Mouse (Mus musculus): ENCODE measurements around the gene Arhgdib.
"Not testable (repeated sequence)": the region's sequence is repeated elsewhere in the genome, so short reads cannot be mapped to it uniquely, and the experiment has no call there.

Arhgdib gene

DNA sequence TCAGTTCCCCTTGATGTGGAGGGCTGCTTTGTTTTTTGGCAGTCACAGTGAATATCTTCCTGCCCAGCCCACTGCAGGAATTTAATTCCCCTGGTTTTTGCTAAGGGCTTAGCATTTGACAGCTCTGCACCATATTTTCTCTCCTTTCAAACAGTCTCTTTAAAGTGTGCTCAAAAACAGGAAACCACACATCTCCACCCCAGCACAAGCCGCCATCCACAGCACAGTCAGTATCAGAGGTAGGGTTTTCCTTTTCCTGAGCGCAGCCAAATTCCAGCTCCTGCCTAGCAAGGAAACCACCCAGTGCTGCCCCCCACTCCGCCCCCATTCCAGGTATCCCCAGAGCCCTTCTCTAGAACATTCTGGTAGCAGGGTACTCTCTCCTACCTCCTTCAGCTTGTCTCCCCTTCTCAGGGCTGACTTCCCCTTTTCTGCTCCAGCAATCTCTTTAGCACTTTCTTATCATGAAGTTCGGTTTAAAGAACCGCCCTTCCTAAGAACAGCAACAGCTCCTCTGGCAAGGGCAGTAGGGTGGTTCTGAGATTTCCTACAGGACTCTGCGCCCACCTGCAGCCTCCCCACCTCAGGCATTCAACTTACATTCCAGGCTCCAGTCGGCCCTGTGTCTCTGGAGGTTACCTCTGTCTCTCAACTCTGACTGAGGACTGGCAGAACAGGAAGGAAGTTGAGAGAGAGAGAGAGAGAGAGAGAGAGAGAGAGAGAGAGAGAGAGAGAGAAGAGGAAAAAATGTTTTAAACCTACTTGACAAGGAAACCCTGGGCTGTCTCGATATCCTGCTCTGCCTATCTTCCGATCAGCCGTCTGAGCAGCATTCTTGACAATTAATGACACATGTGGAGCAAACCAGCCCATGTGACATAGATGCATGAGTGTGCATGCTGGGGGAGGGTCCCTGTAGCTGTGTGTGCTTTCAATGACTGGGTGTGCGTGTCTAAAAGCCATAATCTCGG, at the start of gene Arhgdib:
Arhgdib (minus strand) TSS at position 849 of the 971 bp plus-strand sequence.
- no peak for DNase-seq (ENCODE audit: low spot score)

DNA sequence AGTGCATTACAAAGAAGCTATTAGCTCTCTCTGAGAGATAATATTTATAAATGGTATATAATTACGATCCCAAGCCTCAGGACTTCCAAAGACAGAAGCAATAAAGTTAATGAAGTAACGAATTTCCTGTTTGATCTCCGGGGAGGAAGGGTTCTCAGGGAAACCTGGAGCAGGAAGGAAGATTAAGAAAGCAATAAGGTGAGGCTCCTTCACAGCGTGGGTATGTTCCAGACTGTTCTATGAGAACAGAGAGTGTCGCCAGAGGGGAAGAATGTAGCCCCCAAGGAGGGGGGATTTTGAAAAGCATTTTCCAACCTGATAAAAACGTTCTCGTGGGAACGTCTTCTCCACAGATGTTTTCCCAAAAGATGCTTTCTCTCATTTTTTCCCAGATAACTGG, 48.9 kb upstream of the Arhgdib start:
- DNase-seq (ENCODE audit: low spot score), result no peak

DNA sequence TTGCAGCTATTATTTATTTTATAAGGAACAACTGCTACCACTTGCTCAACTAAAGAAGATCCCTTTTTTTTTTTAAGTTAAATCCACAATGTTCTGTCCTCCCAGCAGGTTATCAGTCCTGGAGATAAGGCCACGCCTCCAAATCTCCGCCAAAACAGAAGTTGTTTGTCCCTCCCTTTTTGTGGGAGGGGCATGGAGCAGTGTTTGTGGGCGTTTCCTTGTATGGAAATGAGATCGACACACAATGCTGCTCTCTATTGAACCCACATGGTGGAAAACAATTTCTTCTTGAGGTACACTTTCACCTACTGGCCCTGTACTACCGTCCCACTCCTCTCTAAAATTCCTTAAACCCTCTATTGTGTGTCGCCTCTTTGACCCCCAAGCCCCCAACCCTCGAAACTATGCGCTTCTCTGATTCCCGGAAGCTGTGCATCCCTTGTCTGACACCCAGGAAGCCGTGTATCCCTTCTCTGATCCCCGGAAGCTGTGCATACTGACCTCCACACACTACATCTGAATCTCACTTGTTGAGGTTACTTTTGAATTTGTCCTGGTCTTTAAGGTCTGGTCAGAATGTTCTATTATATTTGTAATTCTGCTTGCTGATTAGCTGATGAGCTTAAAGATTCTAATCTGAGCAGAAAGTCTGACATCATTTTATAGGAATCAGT, 48.3 kb upstream of the Arhgdib start:
- DNase-seq (ENCODE audit: low spot score), result no peak

DNA sequence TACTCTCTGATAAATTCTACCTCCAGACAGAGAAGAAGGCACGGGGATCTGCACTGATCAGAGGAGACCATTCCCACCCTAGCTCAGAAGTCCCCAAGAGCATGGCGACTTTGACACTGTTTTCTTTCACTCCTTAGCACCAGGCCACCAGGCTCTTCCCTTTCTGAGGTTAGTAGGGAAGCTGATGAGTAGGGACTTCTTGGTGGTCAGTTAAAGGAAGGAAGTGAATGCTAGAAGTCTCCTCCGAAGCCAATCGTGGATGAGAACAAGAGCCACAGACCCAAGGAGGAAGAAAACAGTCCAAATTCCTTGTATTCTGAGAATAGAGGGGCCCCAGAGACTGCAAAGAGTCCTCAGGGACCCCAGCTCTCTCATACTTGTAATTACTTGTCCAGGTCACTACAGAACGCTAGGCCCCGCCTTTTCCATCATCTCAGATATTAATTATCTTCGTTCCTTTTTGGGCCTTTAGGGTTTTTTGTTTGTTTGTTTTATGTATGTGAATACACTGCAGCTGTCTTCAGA, 46.9 kb upstream of the Arhgdib start:
- no peak for DNase-seq (ENCODE audit: low spot score)

DNA sequence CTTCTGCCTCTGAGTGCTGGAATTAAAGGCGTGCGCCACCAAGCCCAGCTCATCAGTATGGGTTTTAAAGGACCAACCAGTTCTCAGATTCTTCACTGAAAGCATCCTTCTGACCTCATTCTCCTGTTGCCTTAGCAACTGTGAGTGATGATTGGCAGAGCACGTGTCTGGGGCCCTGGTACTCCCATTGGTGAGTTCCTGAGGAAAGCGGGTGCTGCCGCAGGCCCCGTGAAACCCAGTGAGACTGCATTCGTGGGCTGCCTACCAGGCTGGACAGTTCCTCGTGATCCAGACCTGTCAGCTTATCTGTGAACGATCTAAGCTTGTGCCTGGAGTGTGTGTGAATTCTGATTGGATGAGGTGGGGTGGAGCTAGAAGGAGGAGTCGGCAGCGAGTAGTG, 45.0 kb upstream of the Arhgdib start:
- DNase-seq (ENCODE audit: low spot score), result no peak

DNA sequence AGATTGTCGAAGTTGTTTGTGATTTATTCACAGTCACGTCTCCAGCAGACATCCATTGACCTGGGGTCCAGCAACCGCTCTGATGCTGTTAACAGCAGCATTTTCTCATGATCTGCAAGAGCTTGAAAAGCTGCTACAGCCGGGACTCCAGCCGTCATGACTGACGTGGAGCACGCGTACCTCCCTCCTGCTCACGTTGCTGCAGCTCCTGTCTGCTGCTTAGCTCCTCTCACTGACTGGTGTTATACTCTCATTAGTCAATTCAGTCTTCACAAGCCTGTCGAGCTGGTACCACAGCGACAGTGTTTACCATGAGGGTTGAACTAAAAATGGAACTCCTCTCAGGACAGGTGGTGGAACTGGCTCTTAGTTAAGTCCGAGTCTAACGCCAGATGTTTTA, 44.3 kb upstream of the Arhgdib start:
- DNase-seq (ENCODE audit: low spot score), result no peak

DNA sequence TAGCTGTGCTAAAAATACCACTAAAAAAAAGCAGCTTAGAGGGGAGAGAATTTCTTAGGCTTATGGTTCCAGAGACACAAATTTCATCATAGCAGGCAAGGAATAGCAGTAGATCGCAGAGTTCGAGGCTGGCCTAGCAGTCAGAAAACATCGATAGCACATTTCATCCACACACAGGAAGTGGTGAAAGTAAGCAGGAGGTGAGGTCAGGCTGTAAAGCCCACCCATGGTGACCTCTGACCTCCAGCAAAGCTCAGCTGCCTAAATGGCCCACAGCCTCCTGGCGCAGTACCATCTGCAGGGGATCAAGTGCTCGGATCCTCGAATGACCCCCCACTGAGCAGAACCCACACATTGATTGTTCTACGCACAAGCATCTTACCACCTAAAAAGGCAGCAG, 41.5 kb upstream of the Arhgdib start:
- DNase-seq (ENCODE audit: low spot score), result no peak

DNA sequence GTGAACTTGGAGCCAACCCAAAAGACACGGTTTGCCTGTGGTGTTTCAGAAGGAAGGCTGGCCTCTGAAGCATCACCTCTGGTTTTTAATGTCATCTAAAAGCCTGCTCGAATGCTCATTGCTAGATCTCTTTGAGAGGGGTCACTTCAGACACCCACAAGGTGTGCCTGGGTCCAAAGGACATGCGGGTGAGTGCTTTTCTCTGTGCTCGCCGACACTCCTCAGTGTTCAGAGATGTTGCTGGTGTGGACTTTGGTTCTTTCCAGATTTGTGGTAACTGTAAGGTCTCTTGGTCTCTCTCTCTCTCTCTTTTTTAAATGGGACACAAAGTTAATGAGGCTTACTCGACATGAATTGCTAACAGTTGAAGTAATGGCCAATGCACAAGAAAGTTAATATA, 40.9 kb upstream of the Arhgdib start:
- DNase-seq (ENCODE audit: low spot score), result no peak

DNA sequence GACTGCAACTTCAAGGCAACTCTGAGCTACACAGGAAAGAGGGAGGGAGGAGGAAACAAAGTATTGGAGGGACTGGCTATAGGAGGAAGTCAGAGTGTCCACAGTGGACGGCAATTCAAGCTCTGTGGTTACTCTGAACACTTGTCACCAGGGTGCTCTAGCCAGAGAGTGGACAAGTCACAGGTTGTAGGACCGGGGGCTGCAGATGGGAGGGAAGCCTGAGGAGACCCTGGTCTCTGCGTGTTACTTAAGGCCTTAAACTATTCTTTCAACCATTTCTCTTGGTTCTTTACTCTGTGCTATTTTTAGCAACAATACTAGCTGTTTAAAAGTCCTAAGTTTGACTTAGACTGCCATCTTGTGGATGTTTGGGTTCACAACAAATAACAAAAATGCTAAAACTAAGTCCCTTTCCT, 38.6 kb upstream of the Arhgdib start:
- no peak for DNase-seq (ENCODE audit: low spot score)

DNA sequence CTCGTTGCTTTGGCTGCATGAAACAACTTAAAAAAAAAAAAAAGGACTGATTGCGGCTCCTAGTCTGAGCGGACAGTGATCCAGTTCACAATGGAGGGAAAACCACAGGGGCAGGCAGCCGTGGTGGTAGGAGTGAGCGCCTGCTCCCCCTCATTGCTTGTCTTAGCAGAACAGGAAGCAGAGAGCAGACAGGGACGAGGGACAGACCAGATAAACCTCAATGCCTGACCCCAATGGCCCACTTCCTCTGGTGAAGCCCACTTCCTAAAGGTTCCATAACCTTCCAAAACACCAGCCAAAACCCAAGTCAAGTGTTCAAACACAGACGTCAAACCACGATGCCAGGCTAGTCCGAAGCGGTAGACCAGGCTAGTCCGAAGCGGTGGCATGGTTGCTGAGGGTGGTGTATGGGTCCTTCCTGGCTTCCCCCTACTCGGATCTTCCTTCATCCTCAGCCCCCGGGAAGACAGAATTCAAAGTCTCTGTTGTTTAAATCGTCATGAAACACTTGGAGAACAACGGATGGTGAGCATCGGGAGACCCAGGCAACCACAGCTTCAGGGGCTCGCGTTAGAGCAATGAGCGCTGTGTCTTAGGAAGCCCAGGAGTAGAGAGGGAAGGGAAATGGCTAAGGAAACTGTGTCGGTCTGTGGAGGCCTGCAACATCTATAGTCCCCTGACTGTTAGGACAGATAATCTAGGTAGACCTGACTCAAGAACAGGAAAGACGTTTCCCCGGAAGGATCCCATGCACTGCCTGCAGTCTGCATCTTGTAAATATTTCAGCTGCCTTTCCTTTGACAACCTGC, 37.8 kb upstream of the Arhgdib start:
- no peak for DNase-seq (ENCODE audit: low spot score)

DNA sequence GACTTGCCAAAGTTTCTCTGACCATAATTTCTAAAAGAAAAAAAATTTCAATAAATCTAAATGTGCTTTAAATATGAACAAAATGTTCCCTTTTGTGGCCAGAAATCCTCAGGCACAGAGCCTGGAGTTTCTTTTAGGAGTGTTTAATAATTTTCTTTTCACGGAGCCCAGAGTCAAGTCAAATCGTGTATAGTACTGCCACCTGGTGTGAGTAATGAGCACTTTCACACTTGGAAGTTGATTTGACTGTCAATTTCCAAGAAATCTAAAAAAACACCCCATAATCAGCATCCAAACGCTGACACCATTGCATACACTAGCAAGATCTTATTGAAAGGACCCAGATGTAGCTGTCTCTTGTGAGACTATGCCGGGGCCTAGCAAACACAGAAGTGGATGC, 27.2 kb upstream of the Arhgdib start:
- DNase-seq (ENCODE audit: low spot score), result not testable (repeated sequence)

DNA sequence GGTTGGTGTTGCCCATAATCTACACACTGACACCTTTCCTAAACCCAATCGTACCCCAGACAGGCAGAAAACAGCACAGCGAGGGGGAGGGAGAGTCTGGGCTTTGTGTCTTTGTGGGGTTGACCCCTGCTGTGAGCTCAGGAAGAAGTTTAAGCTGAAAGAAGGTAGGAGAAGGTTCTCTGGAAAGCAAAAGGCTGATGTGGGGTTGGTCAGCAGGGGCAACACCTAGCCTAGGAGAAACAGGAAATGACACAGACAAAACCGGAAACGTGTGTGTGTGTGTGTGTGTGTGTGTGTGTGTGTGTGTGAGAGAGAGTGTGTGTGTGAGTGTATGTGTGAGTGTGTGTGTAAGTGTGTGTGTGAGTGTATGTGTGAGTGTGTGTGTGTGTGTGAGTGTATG, 25.8 kb upstream of the Arhgdib start:
- DNase-seq (ENCODE audit: low spot score), result no peak

DNA sequence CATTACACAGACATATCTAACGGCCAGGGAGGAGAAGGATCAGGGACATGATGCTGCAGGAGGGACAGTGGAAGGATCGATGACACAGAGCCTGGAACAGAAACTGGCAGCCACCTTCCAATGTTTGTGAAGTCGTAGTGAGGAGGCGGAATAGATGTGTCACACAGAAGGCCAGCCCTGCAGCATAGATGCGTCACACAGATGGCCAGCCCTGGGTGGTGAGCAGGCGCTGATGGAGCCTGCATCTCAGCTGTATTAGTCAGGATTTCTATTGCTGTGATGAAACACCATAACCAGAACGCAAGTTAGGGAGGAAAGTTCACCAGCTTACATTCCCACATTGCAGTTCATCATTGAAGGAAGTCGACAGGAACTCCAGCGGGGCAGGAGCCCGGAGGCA, 24.2 kb upstream of the Arhgdib start:
- no peak for DNase-seq (ENCODE audit: low spot score)

DNA sequence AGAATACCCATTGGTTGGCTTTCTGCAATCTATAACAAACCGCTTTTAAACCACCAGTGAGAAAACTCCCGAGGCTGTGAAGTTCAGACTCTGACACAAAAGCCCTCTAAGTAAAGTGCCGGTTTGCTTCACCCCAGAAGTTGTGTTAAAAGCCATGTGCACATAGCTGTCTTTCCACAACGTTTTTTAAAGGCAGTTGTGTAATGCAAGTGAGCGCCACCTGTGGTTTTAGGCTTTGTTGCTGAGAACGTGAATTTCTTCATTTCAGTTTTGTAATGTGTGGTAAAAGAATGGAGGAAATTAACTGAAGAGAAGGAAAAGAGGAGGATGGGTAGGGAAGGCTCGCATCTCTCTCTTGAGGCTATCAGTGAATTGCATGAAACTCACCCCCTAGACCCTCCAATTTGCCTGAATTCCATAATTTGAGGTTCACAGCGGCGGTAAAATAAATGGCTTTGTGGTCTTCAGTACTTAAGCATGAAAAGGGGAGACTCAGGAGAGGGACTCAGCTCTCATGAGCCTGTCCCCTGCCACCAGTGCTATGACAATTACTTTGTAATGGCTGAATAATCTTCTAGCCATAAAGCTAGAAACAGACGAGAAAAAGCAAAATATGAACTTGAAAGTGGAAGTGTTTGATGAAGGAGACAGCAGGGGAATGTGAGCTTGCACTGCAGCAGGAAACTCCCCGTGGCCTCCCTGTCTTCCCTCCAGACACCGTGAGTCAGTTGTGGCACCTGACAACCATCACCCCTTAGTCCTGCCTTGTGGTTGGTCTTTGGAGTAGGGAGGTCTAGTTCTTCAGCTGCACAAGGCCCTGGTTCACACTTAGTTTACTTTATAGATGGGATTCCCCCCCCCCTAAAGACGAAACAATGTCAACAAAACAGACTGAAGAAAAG, 23.2 kb upstream of the Arhgdib start:
- no peak for DNase-seq (ENCODE audit: low spot score)

DNA sequence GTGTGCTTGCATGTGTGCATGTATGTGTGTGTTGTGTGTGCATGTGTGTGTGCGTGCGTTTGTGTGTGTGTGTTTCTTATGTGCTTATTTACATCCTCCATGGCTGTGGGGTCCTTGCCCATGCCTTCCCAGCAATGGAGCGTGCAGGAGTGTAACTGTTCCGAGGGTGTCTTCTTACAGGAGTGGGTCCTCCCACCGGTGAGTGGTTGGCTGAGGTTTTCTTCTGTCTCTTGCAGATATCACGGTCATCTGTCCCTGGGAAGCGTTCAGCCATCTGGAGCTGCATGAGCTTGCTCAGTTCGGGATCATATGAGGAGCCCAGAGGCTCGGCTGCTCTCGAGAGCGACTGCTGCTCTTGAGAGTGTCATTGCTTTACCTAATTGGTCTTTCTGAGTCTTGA, 21.3 kb upstream of the Arhgdib start:
- DNase-seq (ENCODE audit: low spot score), result no peak

DNA sequence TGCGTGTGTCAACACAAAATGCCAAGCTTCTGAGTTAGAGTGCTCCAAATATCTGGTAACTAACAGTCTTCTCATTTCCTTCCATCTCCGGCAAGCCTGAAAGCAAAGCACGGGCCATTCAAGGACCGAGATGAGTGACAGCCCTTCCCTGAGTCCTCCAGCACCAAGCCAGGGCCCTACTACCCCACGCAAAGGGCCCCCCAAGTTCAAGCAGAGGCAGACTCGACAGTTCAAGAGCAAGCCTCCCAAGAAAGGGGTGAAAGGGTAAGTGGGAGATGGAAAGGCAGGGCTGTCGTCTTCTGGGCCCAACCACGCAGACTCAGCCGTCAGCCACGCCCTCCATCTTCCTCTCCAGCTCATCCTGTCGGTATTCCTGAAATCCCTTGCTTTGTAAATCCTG, 17.4 kb upstream of the Arhgdib start:
- no peak for DNase-seq (ENCODE audit: low spot score)

DNA sequence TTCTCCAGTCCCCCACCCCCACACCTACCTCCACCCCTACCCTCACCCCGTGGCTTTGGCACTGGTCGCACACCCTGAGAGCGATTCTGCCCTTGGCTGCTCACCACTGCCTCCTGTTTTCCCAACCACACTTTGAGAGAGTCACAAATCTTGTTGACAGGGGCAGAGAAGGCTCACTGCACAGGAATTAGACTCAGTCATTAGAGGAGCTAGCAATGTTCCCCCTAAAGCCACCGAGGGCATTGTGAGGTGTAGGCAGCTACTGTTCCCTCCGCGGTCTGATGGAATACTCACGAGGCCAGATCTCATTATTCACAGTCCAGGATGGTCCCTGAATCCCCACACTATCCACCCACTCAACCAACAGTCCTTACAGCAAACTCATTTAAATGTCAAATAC, 15.4 kb upstream of the Arhgdib start:
- DNase-seq (ENCODE audit: low spot score), result no peak

DNA sequence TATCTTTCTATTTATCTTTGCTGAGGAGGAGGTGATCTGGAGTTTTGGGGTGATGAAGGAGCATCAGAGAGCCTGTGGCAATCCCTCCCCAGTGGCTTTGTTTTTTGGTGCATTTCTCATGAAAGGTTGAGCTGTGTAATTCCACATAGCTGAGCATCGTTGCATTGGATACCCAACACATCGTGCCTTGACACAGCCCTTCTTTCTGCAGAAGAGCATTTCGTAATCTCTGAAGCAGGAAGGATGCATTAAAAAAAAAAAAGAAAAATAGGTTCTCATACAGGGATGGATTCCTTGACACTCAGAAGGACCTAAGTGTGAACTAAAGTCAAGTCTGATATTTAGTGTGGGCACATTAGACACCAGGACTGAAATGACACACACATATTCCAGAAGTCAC, 13.5 kb upstream of the Arhgdib start:
- DNase-seq (ENCODE audit: low spot score), result no peak

DNA sequence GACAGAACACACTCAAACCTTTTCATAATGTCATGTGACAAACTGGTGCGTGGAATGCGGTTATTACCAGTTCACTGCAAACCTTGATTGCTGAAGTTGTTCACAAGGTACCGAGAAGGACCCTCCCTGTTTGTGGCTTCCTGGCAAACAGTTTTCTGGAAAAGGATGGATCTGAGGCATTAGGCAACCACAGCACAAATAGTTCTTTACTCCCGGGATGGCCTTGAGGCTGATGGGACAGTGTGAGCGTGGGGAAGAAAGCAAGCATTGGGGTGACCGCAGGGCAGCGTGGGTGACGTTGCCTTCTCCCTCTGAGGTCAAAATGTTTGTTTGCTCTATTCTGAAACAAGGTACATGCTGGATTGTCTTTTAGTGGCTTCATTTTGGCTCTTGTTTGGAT, 13.0 kb upstream of the Arhgdib start:
- DNase-seq (ENCODE audit: low spot score), result no peak

DNA sequence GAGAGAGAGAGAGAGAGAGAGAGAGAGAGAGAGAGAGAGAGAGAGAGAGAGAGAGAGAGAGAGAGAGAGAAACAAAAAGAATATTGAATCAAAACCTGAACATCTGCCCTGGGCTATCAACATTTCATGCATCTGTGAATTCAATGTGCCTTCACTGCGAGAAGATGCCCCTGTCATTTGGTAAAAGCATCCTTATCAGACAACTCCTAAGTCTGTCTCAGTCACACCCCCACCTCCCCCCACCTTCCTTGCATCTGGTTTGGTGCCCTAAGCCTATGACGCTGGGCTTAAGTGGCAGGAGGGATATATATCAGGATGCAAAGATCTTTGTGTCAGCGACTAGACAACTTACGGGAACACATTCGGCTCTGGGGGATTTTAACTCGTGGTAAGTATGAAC, 12.5 kb upstream of the Arhgdib start:
- no peak for DNase-seq (ENCODE audit: low spot score)

DNA sequence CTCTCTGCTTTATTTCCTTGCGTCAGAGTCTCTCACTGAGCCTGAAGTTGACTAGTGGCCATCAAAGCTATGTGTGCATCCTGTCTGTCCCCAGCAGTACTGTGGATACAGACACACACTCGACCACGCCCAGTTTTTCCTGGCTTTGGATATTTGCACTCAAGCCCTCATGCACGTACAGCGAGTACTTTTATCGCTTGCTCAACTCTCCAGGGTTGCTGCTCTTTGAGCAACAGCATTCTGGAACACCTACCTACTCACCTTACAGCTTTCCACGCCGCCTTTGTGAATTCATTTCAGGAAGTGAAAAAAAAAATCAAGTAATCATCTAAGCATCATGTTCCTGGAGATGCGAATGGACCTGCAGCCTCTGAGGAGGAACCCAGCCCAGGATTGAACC, 11.2 kb upstream of the Arhgdib start:
- DNase-seq (ENCODE audit: low spot score), result no peak
